Mouse (Mus musculus): ENCODE data around the gene Cyp46a1.

DNA sequence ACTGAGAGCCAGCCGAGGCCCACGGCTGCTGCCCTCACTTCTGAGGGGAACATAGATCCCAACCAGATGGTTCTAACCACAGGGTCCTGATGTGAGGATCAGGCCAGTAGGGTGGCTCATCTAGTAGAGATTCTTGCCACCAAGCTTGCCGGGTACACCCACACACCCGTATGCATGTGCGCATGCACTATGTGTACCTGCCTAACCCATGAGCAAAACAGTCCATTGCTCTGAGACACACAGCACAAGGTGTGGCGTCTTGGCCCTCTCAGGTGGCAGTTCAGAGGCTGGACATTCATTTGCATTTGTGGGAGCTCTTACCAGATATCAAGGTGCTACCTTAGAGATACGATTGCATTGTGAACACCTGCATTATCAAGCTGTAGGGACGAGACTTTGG is 14.0 kb downstream of the Cyp46a1 start:
- TF ChIP-seq CTCF (IDR thresholded peaks at IDR 0.05) = no peak
- TF ChIP-seq EP300 (IDR thresholded peaks at IDR 0.05) = no peak
